Mouse (Mus musculus) hindbrain, embryonic 14.5 days (tissue): Measurements from ENCODE around the gene Ndufv1. TPM values are rescaled to one million over a fixed set of nuclear protein-coding genes. Genes with fewer than 3 reads are reported as not detected.
"Not testable (repeated sequence)": the region's sequence is repeated elsewhere in the genome, so short reads cannot be mapped to it uniquely, and the experiment has no call there.

Experiments
- ATAC-seq: fragments of 200-750 bp; cut with Nextera tagmentation; 2 replicates; pipeline ENCODE4 v1.8.0; 2017; ENCODE audit warnings: moderate number of reproducible peaks, mild to moderate bottlenecking, moderate TSS enrichment, moderate library complexity; ENCODE audit not compliant: low FRiP score
- DNase-seq: peaks from one replicate; pipeline ENCODE4 v3.0.0-alpha.2; 2015; ENCODE audit warnings: low spot score
- H3K27ac ChIP-seq: fragments of 300-500 bp; sonication (generic); 2 replicates; pipeline ENCODE4 v1.5.1; 2014; ENCODE audit warnings: mild to moderate bottlenecking, moderate library complexity
- H3K27me3 ChIP-seq: fragments of 300-500 bp; sonication (generic); 2 replicates; pipeline ENCODE4 v1.6.1; 2014; ENCODE audit warnings: mild to moderate bottlenecking, low read length, mixed read lengths; ENCODE audit not compliant: control insufficient read depth, insufficient read depth
- H3K36me3 ChIP-seq: fragments of 300-500 bp; sonication (generic); replicated peaks from 2 replicates; pipeline ENCODE4 v1.6.1; 2014; ENCODE audit not compliant: control insufficient read depth, insufficient read depth
- H3K4me1 ChIP-seq: fragments of 300-500 bp; sonication (generic); replicated peaks from 2 replicates; pipeline ENCODE4 v1.6.1; 2014; ENCODE audit warnings: antibody characterized with exemption, low read length, mixed read lengths; ENCODE audit not compliant: control insufficient read depth, insufficient read depth
- H3K4me2 ChIP-seq: fragments of 300-500 bp; sonication (generic); replicated peaks from 2 replicates; pipeline ENCODE4 v1.6.1; 2014; ENCODE audit warnings: mild to moderate bottlenecking, moderate library complexity
- H3K4me3 ChIP-seq: fragments of 300-500 bp; sonication (generic); replicated peaks from 2 replicates; pipeline ENCODE4 v1.5.1; 2014; ENCODE audit warnings: mild to moderate bottlenecking, low read length
- H3K9ac ChIP-seq: fragments of 300-500 bp; sonication (generic); 2 replicates; pipeline ENCODE4 v1.6.1; 2014
- H3K9me3 ChIP-seq: fragments of 300-500 bp; sonication (generic); 2 replicates; pipeline ENCODE4 v1.6.1; 2016; ENCODE audit warnings: low read length; ENCODE audit not compliant: control insufficient read depth
- WGBS: fragments of 180-500 bp; shearing (Covaris S2); extraction: QIAGEN DNeasy Blood & Tissue Kit; methylation state at CpG from one replicate; pipeline ENCODE4 v1.1.7; 2014; 5-methylcytosine and 5-hydroxymethylcytosine counted together
- polyA plus RNA-seq: library from polyadenylated mRNA; unstranded; fragments of >200 nt; fragmentation: Nextera tagmentation; extraction: Ambion mirVana; gene quantifications from 2 replicates; pipeline ENCODE4 v1.2.1, GENCODE M21; 2014

Ndufv1 gene
- polyA plus RNA-seq, 1 experiment from 2014 or later: 242 TPM

- peak; percentile 62 for DNase-seq
- WGBS: 50% methylated on average over 16 of the region's 16 CpGs
- no peaks in the 10 kb centered on the region for H3K9me3 ChIP-seq
- H3K4me2 ChIP-seq: 0 out of 2 replicates have a peak within 1 kb of the TSS, but pooled peaks have one; percentile 21
- no peak for ATAC-seq
- no peaks in the 10 kb centered on the region for H3K27me3 ChIP-seq
- H3K4me1 ChIP-seq: no peaks in the 10 kb centered on the region
- H3K27ac ChIP-seq: no peak within 1 kb of the TSS
- H3K36me3 ChIP-seq: no peaks in the 10 kb centered on the region
- no peak within 1 kb of the TSS for H3K4me3 ChIP-seq
- H3K9ac ChIP-seq: no peak within 1 kb of the TSS
Observed at GRCm38 (mm10) chr19:4045966-4046865, 33.6 kb upstream of the Ndufv1 start, which contains the start of gene Gstp2. Gene Gstp2 (minus strand): TSS chr19:4046023.

- not testable (repeated sequence) for ATAC-seq, DNase-seq, H3K9me3 ChIP-seq, H3K36me3 ChIP-seq, H3K27me3 ChIP-seq, H3K4me1 ChIP-seq, H3K9ac ChIP-seq, H3K27ac ChIP-seq, H3K4me3 ChIP-seq, H3K4me2 ChIP-seq
- 90% methylated on average over 5 of the region's 5 CpGs for WGBS
Observed at GRCm38 (mm10) chr19:4044109-4044508, 31.5 kb upstream of the Ndufv1 start.

GRCm38 (mm10) chr19:4042124-4042523 is 29.5 kb upstream of the Ndufv1 start:
- Histone ChIP-seq H3K27ac (no peak overlapping the region), H3K27me3 (no peaks in the 10 kb centered on the region), H3K36me3 (no peaks in the 10 kb centered on the region), H3K4me3 (no peak overlapping the region), H3K9ac (no peak overlapping the region), H3K4me1 (peaks cover 8% of the 10 kb centered on the region; the same call in 1 of the 2 replicates), H3K9me3 (no peaks in the 10 kb centered on the region), H3K4me2 (no peak overlapping the region)
- WGBS: 74% methylated on average over 14 of the region's 14 CpGs
- no peak for DNase-seq
- no peak for ATAC-seq

DNA sequence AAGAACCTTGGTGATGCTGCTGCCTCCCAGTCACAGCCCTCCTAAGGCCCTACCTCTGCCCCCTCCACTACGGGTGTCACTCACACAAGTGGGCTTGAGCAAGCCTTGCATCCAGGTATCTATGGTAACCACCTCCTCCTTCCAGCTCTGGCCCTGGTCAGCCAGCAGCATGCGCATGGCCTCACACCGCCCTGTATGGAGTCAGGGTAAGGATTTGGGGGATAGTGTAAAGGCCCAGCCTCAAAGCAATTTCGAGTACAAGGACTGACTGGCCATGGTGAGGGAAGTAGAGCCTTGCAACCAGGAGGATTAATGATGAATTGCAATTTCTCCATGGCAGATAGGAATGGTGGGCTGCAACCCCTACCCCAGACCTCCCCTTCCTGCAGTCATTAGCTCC is 28.9 kb upstream of the Ndufv1 start:
- not testable (repeated sequence) for H3K4me3 ChIP-seq, H3K36me3 ChIP-seq, H3K9ac ChIP-seq, ATAC-seq, H3K27ac ChIP-seq, H3K4me2 ChIP-seq, H3K27me3 ChIP-seq, H3K9me3 ChIP-seq, DNase-seq
- peaks cover 12% of the 10 kb centered on the region for H3K4me1 ChIP-seq
- 85% methylated on average over 3 of the region's 4 CpGs for WGBS

GRCm38 (mm10) chr19:4040941-4041340 is 28.3 kb upstream of the Ndufv1 start:
- H3K9ac ChIP-seq, H3K9me3 ChIP-seq, H3K27ac ChIP-seq, H3K4me2 ChIP-seq, DNase-seq, H3K4me3 ChIP-seq, H3K36me3 ChIP-seq, ATAC-seq, H3K27me3 ChIP-seq: not testable (repeated sequence)
- 88% methylated on average over 5 of the region's 5 CpGs for WGBS
- peaks cover 14% of the 10 kb centered on the region for H3K4me1 ChIP-seq

GRCm38 (mm10) chr19:4037788-4038232 is 25.2 kb upstream of the Ndufv1 start, which contains the start of gene Gstp1:
Gene Gstp1 (minus strand): TSS chr19:4037985.
- Histone ChIP-seq H3K4me2 (peak within 1 kb of the TSS; percentile 74), H3K4me3 (peak within 1 kb of the TSS; percentile 45), H3K36me3 (no peaks in the 10 kb centered on the region), H3K27ac (peak within 1 kb of the TSS; percentile 40; the same call in 1 of the 2 replicates), H3K9ac (peak within 1 kb of the TSS; percentile 60), H3K4me1 (peaks cover 14% of the 10 kb centered on the region), H3K27me3 (no peaks in the 10 kb centered on the region), H3K9me3 (no peaks in the 10 kb centered on the region)
- under 1% methylated on average over 26 of the region's 26 CpGs for WGBS
- DNase-seq: peak; percentile 72
- peak; percentile 86 for ATAC-seq

DNA sequence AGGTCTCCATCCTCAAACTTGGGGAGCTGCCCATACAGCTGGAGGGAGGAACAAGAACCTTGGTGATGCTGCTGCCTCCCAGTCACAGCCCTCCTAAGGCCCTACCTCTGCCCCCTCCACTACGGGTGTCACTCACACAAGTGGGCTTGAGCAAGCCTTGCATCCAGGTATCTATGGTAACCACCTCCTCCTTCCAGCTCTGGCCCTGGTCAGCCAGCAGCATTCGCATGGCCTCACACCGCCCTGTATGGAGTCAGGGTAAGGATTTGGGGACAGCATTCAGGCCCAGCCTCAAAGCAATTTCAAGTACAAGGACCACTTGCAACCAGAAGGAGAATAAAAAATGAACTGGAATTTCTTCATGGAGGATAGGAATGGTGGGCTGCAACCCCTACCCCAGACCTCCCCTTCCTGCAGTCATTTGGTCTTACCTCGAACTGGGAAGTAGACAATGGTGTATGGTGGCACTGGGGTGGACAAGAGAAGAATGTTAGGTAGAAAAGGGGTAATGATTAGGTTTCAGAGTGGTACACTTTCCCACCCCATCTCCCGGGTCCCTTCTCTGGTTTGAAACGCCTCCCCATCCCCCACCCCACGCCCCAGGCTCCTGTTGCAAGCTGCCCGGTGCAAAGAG is 24.7 kb upstream of the Ndufv1 start:
- H3K4me1 ChIP-seq: peaks cover 14% of the 10 kb centered on the region
- peak overlapping the region; percentile 60 for H3K9ac ChIP-seq
- DNase-seq, H3K9me3 ChIP-seq, H3K36me3 ChIP-seq, H3K27me3 ChIP-seq: not testable (repeated sequence)
- H3K4me3 ChIP-seq: peak overlapping the region; percentile 45
- H3K4me2 ChIP-seq: peak overlapping the region; percentile 74
- 25% methylated on average over 7 of the region's 8 CpGs for WGBS
- peak overlapping the region; percentile 40; the same call in 1 of the 2 replicates for H3K27ac ChIP-seq
- ATAC-seq: peak; percentile 35; the same call in 1 of the 2 replicates

GRCm38 (mm10) chr19:4036327-4037045 is 23.9 kb upstream of the Ndufv1 start:
- WGBS: 64% methylated on average over 12 of the region's 12 CpGs
- Histone ChIP-seq H3K9me3 (no peaks in the 10 kb centered on the region), H3K27me3 (no peaks in the 10 kb centered on the region), H3K36me3 (no peaks in the 10 kb centered on the region), H3K27ac (no peak overlapping the region), H3K4me2 (peak overlapping the region; percentile 27), H3K9ac (no peak overlapping the region), H3K4me1 (peaks cover 14% of the 10 kb centered on the region), H3K4me3 (no peak overlapping the region)
- DNase-seq: no peak
- no peak for ATAC-seq

GRCm38 (mm10) chr19:4033742-4034141 is 21.1 kb upstream of the Ndufv1 start:
- WGBS: 64% methylated on average over 5 of the region's 5 CpGs
- Histone ChIP-seq H3K27me3 (no peaks in the 10 kb centered on the region), H3K27ac (no peak overlapping the region), H3K4me1 (peaks cover 14% of the 10 kb centered on the region), H3K9me3 (no peaks in the 10 kb centered on the region), H3K9ac (no peak overlapping the region), H3K36me3 (no peaks in the 10 kb centered on the region), H3K4me3 (no peak overlapping the region), H3K4me2 (no peak overlapping the region)
- ATAC-seq: no peak
- no peak for DNase-seq
